ENCODE assay signal across 9 mouse cellular contexts in genomic region chr2:172728240-172728821, GRCm38 (mm10).
DNase-seq lines count a peak whose midpoint lies in the region; ATAC-seq and TF ChIP-seq lines count a peak whose summit lies in the region.
"Had no signal": no experiment of that assay in that cellular context is flagged by ENCODE, and none has a peak within 500 bp of the region (broad histone marks: within the 10 kb centered on the region; RNA-seq: fewer than 3 reads in every experiment).

No protein-coding gene starts in this region.

- peaks cover 16% of the 10 kb centered on the region for H3K4me1 ChIP-seq in megakaryocyte, embryonic 14.5 days
- peaks cover 30% of the 10 kb centered on the region for H3K4me1 ChIP-seq in kidney, embryonic 15.5 days
- H3K4me1 ChIP-seq in stomach, postnatal 0 days (replicated peaks; ENCODE audit: control insufficient read depth, insufficient read depth): 0 out of 2 replicates have a peak, but pooled peaks cover 2% of the 10 kb centered on the region

- H3K27me3 ChIP-seq in megakaryocyte, embryonic 14.5 days (replicated peaks): peaks cover 77% of the 10 kb centered on the region
- peaks cover 83% of the 10 kb centered on the region for H3K27me3 ChIP-seq in kidney, embryonic 15.5 days
- peaks cover 6% of the 10 kb centered on the region; the same call in 1 of the 2 replicates for H3K27me3 ChIP-seq in stomach, postnatal 0 days (ENCODE audit: control insufficient read depth, insufficient read depth, low read length)

- no peak for ATAC-seq in megakaryocyte, adult 5-6 weeks (ENCODE audit: poor library complexity, severe bottlenecking)
- ATAC-seq in common myeloid progenitor, adult 5-6 weeks (replicated peaks; ENCODE audit: low read depth, poor library complexity, severe bottlenecking): peak; percentile 50
- ATAC-seq in granulocyte monocyte progenitor cell, adult 5-6 weeks (replicated peaks; ENCODE audit: poor library complexity, severe bottlenecking): peak; percentile 76
- ATAC-seq in kidney, embryonic 15.5 days (replicated peaks; ENCODE audit: low FRiP score): peak; percentile 47
- no peak for ATAC-seq in stomach, postnatal 0 days (ENCODE audit: low FRiP score, low TSS enrichment)

- no peak overlapping the region for H3K27ac ChIP-seq in kidney, embryonic 15.5 days
- no peak overlapping the region for H3K27ac ChIP-seq in stomach, postnatal 0 days (replicated peaks)

- H3K4me3 ChIP-seq in megakaryocyte, embryonic 14.5 days (replicated peaks): peak overlapping the region; percentile 59
- H3K4me3 ChIP-seq in kidney, embryonic 15.5 days (replicated peaks): peak overlapping the region; percentile 47
- H3K4me3 ChIP-seq in stomach, postnatal 0 days (ENCODE audit: low read depth, low read length): peak overlapping the region; percentile 38
- H3K4me3 ChIP-seq: myocyte had no signal

- no peak overlapping the region for H3K9ac ChIP-seq in kidney, embryonic 15.5 days
- H3K9ac ChIP-seq in stomach, postnatal 0 days (ENCODE audit: low read length): peak overlapping the region; percentile 8; the same call in 1 of the 2 replicates

- 0 out of 2 replicates have a peak, but pooled peaks have one; percentile 4 for TF ChIP-seq CTCF in stomach, postnatal 0 days (IDR thresholded peaks at IDR 0.05; ENCODE audit: low read depth)

- peak overlapping the region; percentile 84 for H3K4me2 ChIP-seq in kidney, embryonic 15.5 days
- peak overlapping the region; percentile 69 for H3K4me2 ChIP-seq in stomach, postnatal 0 days (replicated peaks; ENCODE audit: low read depth)

- 1% methylated on average over 53 of the region's 53 CpGs for WGBS in kidney, embryonic 15.5 days
- 1% methylated on average over 47 of the region's 53 CpGs for WGBS in stomach, postnatal 0 days

- TF ChIP-seq EP300 in stomach, postnatal 0 days (optimal IDR thresholded peaks at IDR 0.05): no peak

- DNase-seq in lung, postnatal 14 days: peak; percentile 41
- DNase-seq in stomach, postnatal 0 days (ENCODE audit: low spot score): peak; percentile 34
- DNase-seq in frontal cortex, postnatal 36 days (ENCODE audit: low spot score in 2 of 2): no peak

- H3K9me3 ChIP-seq in megakaryocyte, embryonic 14.5 days: peaks cover 13% of the 10 kb centered on the region
- no peaks in the 10 kb centered on the region for H3K9me3 ChIP-seq in kidney, embryonic 15.5 days (replicated peaks)
- H3K9me3 ChIP-seq in stomach, postnatal 0 days (ENCODE audit: control insufficient read depth, low read length): no peaks in the 10 kb centered on the region

- no peaks in the 10 kb centered on the region for H3K36me3 ChIP-seq in megakaryocyte, embryonic 14.5 days (replicated peaks; ENCODE audit: low read length)
- H3K36me3 ChIP-seq in kidney, embryonic 15.5 days: no peaks in the 10 kb centered on the region
- H3K36me3 ChIP-seq in stomach, postnatal 0 days (ENCODE audit: control insufficient read depth, insufficient read depth, low read length): no peaks in the 10 kb centered on the region

Comparison
In these comparisons a context has a peak if more than half of its experiments do, and no peak if none do; other contexts are left out.
1. ATAC-seq: peak in common myeloid progenitor, adult 5-6 weeks (single experiment), granulocyte monocyte progenitor cell, adult 5-6 weeks (single experiment) and kidney, embryonic 15.5 days (single experiment); none in megakaryocyte, adult 5-6 weeks (single experiment) and stomach, postnatal 0 days (single experiment).
2. DNase-seq: peak in lung, postnatal 14 days (single experiment) and stomach, postnatal 0 days (single experiment); none in frontal cortex, postnatal 36 days (0 of 2).
3. Peak in every context shown above with its lines, with median percentiles within 50 percentile points of each other: H3K4me3 ChIP-seq.